Mouse (Mus musculus): ENCODE data around the gene Lhfp.

GRCm38 (mm10) chr3:53310615-53311014 is 269.3 kb downstream of the Lhfp start:
- TF ChIP-seq EP300 (IDR thresholded peaks at IDR 0.05; ENCODE audit: insufficient read depth, low read depth, low read length) (no peak), POLR2A (IDR thresholded peaks at IDR 0.05; ENCODE audit: insufficient read depth, low read length) (no peak)

All from ES-Bruce4 (cell line).